Mouse (Mus musculus) forelimb bud, embryonic 11.5 days (tissue): ENCODE data around the gene Rrh.
A peak's percentile ranks its signal among the peaks of the same experiment; 100 is the strongest.

Experiments
- DNase-seq: peaks from one replicate; pipeline ENCODE4 v3.0.0-alpha.2; 2012; ENCODE audit warnings: low read depth, low spot score

Gene Rrh

DNA sequence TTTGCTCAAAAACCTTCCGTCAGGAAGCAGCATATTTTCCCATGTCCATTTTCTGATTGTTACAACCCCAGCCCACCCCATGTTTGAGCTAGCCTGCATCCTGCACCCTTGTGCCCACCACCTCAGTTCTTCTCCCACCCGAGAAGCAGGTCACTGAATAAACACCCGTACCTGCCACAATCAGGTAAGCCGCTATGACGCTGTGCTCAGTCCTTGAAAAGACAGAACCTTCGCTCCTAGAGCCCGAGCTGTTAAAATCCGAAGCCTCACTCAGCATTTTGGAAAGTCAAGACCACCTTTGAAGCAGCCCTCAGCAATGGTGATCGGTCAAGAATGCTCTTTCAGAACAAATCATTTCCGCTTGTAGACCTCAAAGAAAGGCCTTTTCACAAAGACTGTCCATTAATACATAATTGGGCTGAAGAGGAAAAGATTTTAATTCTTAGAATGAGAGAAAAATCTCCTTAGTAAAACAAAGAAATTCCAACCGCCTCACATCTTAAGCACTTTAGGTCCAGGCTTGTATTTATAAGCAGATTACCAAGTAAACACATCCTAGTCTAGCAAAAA is at the start of gene Rrh:
Gene Rrh, minus strand, starts transcription at position 382 of the 570 bp plus-strand sequence.
- no peak for DNase-seq

GRCm38 (mm10) chr3:129863698-129864097 is 41.3 kb upstream of the Rrh start:
- peak; percentile 20 for DNase-seq

DNA sequence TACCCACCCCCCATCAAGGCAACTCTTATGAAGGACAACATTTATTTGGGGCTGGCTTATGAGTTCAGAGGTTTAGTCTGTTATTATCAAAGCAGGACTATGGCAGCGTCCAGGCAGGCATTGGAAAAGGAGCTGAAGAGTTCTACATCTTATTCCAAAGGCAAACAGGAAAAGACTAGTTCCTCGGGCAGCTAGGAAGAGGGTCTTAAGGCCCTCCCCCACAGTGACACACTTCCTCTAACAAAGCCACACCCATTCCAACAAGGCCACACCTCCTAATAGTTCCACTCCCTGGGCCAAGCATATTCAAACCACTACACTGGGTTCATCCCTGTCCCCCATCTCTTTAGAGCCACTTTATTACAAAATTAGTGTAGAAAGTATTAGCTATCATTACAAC is 40.2 kb upstream of the Rrh start:
- no peak for DNase-seq

GRCm38 (mm10) chr3:129846846-129847245 is 24.5 kb upstream of the Rrh start:
- no peak for DNase-seq

- no peak for DNase-seq
Measured at GRCm38 (mm10) chr3:129845868-129846267, 23.5 kb upstream of the Rrh start.

DNA sequence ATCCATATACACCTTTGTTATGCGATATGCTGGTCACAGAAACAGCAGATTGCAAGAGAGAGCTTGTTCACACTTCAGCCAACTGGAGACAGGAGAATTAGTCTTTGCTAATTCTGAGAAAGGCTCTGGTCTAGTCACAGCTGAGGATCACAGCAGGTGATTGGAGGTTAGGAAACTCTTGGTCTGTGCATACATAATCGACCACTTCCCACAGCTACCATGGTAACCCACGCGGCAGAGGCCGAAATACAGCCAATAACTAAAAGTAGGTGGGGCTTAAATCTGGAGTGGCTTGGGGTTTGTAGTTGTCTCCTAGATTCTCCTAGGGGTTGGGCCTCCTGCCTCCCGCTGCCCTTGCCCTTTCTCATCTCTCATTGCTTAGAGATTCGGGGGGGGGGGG is 15.6 kb upstream of the Rrh start:
- no peak for DNase-seq

DNA sequence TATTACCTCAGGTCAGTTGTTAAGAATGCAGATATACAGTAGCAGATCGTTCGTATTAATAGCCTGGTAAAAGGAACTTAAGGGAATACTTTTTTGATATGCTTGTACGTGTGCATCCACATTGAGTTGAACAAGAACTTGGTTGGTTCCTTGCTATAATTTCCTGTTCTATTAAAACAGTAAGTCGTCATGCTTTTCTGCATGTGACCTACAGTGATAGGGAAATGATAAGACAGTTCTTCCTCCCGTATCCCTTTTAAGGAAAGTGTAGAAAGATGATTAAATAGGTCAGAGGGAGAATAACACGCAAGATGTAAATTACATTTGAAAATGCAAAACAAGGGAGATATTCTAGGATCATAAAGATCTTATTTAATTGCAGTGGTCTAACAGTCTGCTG is 14.6 kb upstream of the Rrh start:
- DNase-seq: no peak

DNA sequence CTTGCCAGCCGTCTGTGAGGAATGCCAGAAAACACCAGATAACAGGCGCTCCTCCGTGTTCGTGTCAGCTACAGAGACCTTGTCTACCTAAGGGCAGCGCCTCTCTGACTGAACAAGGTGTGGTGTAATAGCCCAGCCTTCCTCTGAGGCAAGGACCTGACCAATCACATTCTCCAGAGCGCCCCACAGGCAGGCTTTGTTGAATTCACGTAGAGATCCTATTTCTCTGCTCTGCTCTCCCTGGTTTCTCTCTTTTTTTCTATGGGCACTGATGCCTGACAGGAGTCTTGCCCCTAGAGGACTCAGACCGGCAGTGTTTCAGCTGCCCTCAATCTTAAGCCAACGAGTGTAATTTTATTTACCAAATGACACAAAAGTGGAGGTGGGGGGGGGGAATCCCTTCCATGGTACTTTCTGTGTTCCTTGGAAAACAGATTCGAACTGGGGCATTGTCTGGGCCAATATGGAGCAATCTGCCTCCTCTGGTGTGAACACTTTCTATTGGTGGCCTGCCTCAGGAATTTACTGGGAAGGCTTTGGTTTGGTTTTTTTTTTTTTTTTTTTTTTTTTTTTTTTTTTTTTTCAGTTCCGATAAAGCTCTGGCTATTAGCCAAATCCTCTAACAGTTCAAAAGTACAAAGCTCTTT is 13.8 kb upstream of the Rrh start:
- DNase-seq: no peak

DNA sequence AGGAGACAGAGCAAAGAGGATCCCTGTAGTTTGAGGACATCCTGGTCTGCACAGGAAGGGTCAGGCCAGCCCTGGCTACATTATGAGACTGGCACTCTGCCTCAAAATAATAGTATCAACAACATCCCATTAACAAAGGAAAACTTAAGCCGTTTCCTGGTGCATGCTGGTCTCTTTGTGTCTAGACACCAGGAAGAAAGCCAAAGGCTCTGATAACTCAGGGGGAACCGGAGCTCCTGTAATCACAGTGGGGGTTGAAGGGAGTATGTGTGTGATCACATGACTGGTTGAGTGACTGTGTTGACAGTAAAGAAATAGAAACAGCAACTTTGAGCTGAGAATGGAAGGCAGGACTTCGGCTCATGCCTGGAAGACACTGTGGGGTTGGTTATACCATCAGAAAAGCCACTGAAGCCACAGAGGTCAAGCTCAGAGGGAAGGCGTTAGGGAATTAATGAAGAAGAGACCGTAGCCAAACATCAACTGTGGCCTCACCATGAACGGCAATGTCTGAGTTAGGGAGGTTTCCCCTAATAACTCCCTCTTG is 13.1 kb upstream of the Rrh start, which contains the start of gene Cfi:
Gene Cfi, plus strand, starts transcription at position 497 of the 547 bp plus-strand sequence.
- DNase-seq: no peak

- peak; percentile 98 for DNase-seq
Measured at GRCm38 (mm10) chr3:129831035-129831568, 8.7 kb upstream of the Rrh start, which contains the start of gene Gar1. Gene Gar1 (minus strand): TSS chr3:129831396.

DNA sequence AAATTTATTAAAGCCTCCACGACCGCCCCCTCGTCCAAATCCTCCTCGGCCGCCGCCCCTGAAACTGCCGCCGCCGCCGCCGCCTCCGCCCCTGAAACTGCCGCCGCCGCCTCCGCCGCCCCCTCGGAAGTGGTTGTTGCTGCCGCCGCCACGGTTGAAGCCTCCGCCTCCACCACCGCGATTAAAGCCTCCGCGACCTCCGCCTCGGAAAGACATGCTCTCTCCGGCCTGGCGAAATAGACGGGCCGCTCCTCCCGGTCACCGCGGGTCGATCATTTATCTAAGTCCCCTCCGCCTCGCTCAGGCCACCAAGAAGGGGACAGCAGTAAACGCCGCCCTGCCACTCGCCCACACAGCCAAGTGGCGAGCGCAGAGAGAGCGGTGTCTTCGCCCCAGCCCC is 8.2 kb upstream of the Rrh start:
- DNase-seq: no peak

DNA sequence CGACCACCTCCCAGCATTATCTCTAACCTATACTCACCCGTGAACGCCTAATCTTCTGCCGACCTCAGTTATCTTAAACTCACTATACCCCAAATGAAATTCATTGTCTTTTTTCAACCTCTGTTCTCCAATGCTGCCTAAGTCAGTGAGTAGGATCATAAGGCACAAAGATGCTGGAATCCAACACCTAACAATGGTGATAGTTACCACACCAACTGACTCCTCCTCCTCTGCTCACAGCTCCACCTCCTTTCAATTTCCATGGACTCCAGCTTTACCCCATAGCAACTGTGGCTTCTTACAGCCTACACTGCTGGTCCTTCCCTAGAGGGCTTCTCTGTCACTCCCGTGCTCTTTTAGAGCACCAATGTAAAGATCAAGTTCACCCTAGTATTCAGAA is 5.3 kb upstream of the Rrh start:
- DNase-seq: no peak

- no peak for DNase-seq
Measured at GRCm38 (mm10) chr3:129826691-129827090, 4.3 kb upstream of the Rrh start.

- no peak for DNase-seq
Measured at GRCm38 (mm10) chr3:129824891-129825290, 2.5 kb upstream of the Rrh start.

- DNase-seq: no peak
Measured at GRCm38 (mm10) chr3:129824146-129824545, 1.8 kb upstream of the Rrh start.

- DNase-seq: peak; percentile 54
Measured at GRCm38 (mm10) chr3:129823293-129823692, 906 bp upstream of the Rrh start.

DNA sequence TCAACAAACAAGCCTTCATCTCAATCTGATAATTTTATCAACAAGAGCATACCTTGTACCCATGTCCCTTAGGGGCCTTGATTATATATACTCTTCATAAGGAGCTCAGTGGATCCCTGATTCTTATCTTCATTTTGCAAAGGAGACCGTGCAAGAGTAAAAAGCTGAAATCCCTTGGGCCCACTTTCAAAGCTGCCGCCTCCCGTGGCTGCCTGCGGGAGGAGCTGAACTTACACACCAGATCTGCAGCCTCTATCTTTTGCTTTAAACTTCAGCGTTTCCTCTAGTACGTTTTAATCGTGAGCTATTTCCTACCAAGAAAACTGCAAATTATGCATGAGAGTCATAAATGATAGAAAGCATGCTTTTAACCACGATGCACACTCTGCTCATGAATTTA is 651 bp downstream of the Rrh start:
- DNase-seq: no peak

DNA sequence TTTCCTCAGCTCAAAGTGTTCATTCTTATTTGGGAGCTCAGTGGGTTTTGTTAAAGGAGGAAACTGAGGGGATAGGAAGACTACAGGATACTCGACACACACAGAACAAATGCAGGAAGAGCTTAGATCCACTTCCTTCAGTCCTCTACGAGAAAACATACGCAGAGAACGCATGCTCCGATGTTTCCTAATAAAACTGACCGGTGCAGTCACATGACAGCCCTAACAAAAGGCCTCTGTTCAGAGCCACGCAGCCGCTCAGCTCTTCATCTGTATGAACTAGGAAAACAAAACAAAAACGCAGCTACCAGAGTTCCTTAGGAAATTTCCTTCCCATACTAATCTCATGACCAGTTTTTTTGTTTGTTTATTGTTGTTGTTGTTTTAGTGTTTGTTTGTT is 1.5 kb downstream of the Rrh start:
- no peak for DNase-seq

DNA sequence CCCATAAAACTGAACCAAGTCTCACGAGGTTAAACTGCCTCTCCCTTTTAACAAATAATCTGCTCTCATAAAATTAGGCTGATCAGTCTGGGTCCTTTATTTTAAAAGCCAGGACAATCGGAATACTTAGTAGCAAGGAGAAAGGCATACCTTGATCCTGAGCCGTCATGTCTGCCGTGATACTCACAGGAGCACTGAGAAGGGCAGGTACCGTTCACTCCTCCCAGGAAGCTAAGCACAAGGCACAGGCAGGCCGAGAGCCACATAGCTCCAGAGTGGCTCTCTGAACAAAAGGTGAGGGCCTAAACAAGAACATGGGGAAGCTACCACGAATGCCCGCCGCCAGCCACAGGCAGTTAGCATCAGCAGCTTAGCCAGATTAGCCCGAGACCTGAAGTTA is 18.6 kb downstream of the Rrh start, which contains the start of gene Lrit3:
Gene Lrit3, minus strand, starts transcription at position 266 of the 400 bp plus-strand sequence.
- DNase-seq: no peak

- DNase-seq: no peak
Measured at GRCm38 (mm10) chr3:129799011-129799410, 23.4 kb downstream of the Rrh start.

DNA sequence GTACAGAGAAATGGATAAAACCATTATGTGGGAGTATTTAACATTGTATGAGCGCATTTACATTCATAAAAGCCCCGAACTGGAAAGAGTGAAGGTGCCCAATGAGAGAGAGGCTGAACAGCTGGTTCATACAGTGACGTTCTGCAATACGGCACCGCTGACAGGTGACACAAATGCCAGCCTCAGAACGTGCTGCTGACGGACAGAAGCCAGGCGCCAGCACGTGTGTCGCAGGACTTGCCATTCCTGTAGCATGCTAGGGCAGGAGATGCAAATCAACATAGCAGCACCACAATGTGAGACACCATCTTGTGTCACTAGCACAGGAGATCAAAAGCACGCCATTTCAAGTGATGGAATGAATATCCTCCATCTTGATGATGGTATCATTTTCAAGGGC is 23.8 kb downstream of the Rrh start:
- DNase-seq: peak; percentile 5

DNA sequence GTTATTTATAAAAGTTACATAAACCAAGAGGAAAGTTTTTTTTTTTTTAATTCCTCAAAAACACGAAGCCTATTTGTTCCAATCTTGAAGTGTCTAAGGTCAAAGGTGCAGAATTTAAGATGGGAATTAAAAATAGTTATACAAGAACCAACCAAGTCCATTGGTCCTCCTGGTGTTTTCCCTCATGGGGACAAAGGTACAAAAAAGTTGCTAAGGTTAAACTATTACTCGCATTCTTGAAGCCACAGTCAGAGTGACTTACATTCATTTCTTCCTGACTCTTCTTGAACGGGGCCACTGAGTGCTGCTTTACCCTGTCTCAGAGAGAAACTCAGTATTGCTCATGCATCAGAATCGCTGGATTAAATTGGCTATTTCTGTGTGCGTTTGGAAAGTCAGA is 25.0 kb downstream of the Rrh start:
- no peak for DNase-seq

GRCm38 (mm10) chr3:129793801-129794200 is 28.6 kb downstream of the Rrh start:
- no peak for DNase-seq
